Mouse (Mus musculus): ENCODE results near the gene Pigb. TPM values are rescaled to one million over a fixed set of nuclear protein-coding genes. Genes with fewer than 3 reads are reported as not detected.
A peak's percentile ranks its signal among the peaks of the same experiment; 100 is the strongest.

The Pigb gene
- polyA plus RNA-seq, 1 experiment = 5.1 TPM

- Histone ChIP-seq H3K27ac (ENCODE audit: control insufficient read depth, insufficient read depth, low read depth, low read length) (no peak overlapping the region), H3K36me3 (ENCODE audit: control insufficient read depth, insufficient read depth, low read length) (no peaks in the 10 kb centered on the region), H3K27me3 (ENCODE audit: control insufficient read depth, insufficient read depth, low read length) (no peaks in the 10 kb centered on the region), H3K4me1 (ENCODE audit: control insufficient read depth, insufficient read depth, low read length) (0 out of 2 replicates have a peak, but pooled peaks cover 2% of the 10 kb centered on the region), H3K4me3 (ENCODE audit: control insufficient read depth, low read depth, low read length) (no peak overlapping the region)
- TF ChIP-seq POLR2A (IDR thresholded peaks at IDR 0.05; ENCODE audit: control insufficient read depth, low read depth, low read length) = no peak
- TF ChIP-seq CTCF (IDR thresholded peaks at IDR 0.05; ENCODE audit: control insufficient read depth, insufficient read depth, insufficient replicate concordance, low read depth, low read length) = no peak
Observed at GRCm38 (mm10) chr9:72996167-72996566, 44.0 kb downstream of the Pigb start.

- Histone ChIP-seq H3K27me3 (ENCODE audit: control insufficient read depth, insufficient read depth, low read length) (no peaks in the 10 kb centered on the region), H3K4me3 (ENCODE audit: control insufficient read depth, low read depth, low read length) (no peak overlapping the region), H3K27ac (ENCODE audit: control insufficient read depth, insufficient read depth, low read depth, low read length) (no peak overlapping the region), H3K4me1 (ENCODE audit: control insufficient read depth, insufficient read depth, low read length) (0 out of 2 replicates have a peak, but pooled peaks cover 2% of the 10 kb centered on the region), H3K36me3 (ENCODE audit: control insufficient read depth, insufficient read depth, low read length) (no peaks in the 10 kb centered on the region)
- TF ChIP-seq POLR2A (IDR thresholded peaks at IDR 0.05; ENCODE audit: control insufficient read depth, low read depth, low read length) = no peak
- TF ChIP-seq CTCF (IDR thresholded peaks at IDR 0.05; ENCODE audit: control insufficient read depth, insufficient read depth, insufficient replicate concordance, low read depth, low read length) = no peak
Observed at GRCm38 (mm10) chr9:72992576-72992975, 47.6 kb downstream of the Pigb start.

- no peaks in the 10 kb centered on the region for H3K36me3 ChIP-seq (ENCODE audit: control insufficient read depth, insufficient read depth, low read length)
- H3K27me3 ChIP-seq (ENCODE audit: control insufficient read depth, insufficient read depth, low read length) = no peaks in the 10 kb centered on the region
- H3K27ac ChIP-seq (ENCODE audit: control insufficient read depth, insufficient read depth, low read depth, low read length) = no peak overlapping the region
- H3K4me1 ChIP-seq (ENCODE audit: control insufficient read depth, insufficient read depth, low read length) = 0 out of 2 replicates have a peak, but pooled peaks cover 2% of the 10 kb centered on the region
- no peak overlapping the region for H3K4me3 ChIP-seq (ENCODE audit: control insufficient read depth, low read depth, low read length)
- TF ChIP-seq POLR2A (IDR thresholded peaks at IDR 0.05; ENCODE audit: control insufficient read depth, low read depth, low read length) = no peak
- no peak for TF ChIP-seq CTCF (IDR thresholded peaks at IDR 0.05; ENCODE audit: control insufficient read depth, insufficient read depth, insufficient replicate concordance, low read depth, low read length)
Observed at GRCm38 (mm10) chr9:72991420-72991819, 48.8 kb downstream of the Pigb start.

- Histone ChIP-seq H3K36me3 (ENCODE audit: control insufficient read depth, insufficient read depth, low read length) (no peaks in the 10 kb centered on the region), H3K4me3 (ENCODE audit: control insufficient read depth, low read depth, low read length) (no peak overlapping the region), H3K4me1 (ENCODE audit: control insufficient read depth, insufficient read depth, low read length) (no peaks in the 10 kb centered on the region), H3K27ac (ENCODE audit: control insufficient read depth, insufficient read depth, low read depth, low read length) (no peak overlapping the region), H3K27me3 (ENCODE audit: control insufficient read depth, insufficient read depth, low read length) (no peaks in the 10 kb centered on the region)
- TF ChIP-seq POLR2A (IDR thresholded peaks at IDR 0.05; ENCODE audit: control insufficient read depth, low read depth, low read length) (no peak), CTCF (IDR thresholded peaks at IDR 0.05; ENCODE audit: control insufficient read depth, insufficient read depth, insufficient replicate concordance, low read depth, low read length) (no peak)
Observed at GRCm38 (mm10) chr9:72988706-72989105, 51.5 kb downstream of the Pigb start.

- H3K27ac ChIP-seq (ENCODE audit: control insufficient read depth, insufficient read depth, low read depth, low read length) = no peak overlapping the region
- no peak for TF ChIP-seq CTCF (IDR thresholded peaks at IDR 0.05; ENCODE audit: control insufficient read depth, insufficient read depth, insufficient replicate concordance, low read depth, low read length)
- TF ChIP-seq POLR2A (IDR thresholded peaks at IDR 0.05; ENCODE audit: control insufficient read depth, low read depth, low read length) = no peak
- no peaks in the 10 kb centered on the region for H3K4me1 ChIP-seq (ENCODE audit: control insufficient read depth, insufficient read depth, low read length)
- H3K27me3 ChIP-seq (ENCODE audit: control insufficient read depth, insufficient read depth, low read length) = no peaks in the 10 kb centered on the region
- no peaks in the 10 kb centered on the region for H3K36me3 ChIP-seq (ENCODE audit: control insufficient read depth, insufficient read depth, low read length)
- H3K4me3 ChIP-seq (ENCODE audit: control insufficient read depth, low read depth, low read length) = no peak overlapping the region
Observed at GRCm38 (mm10) chr9:72987703-72988102, 52.5 kb downstream of the Pigb start.

- TF ChIP-seq POLR2A (IDR thresholded peaks at IDR 0.05; ENCODE audit: control insufficient read depth, low read depth, low read length) (peak; percentile 71; the same call in 1 of the 2 replicates), CTCF (IDR thresholded peaks at IDR 0.05; ENCODE audit: control insufficient read depth, insufficient read depth, insufficient replicate concordance, low read depth, low read length) (0 out of 2 replicates have a peak, but pooled peaks have one; percentile 9)
- H3K27me3 ChIP-seq (ENCODE audit: control insufficient read depth, insufficient read depth, low read length) = no peaks in the 10 kb centered on the region
- no peaks in the 10 kb centered on the region for H3K4me1 ChIP-seq (ENCODE audit: control insufficient read depth, insufficient read depth, low read length)
- peak within 1 kb of the TSS; percentile 93 for H3K4me3 ChIP-seq (ENCODE audit: control insufficient read depth, low read depth, low read length)
- no peaks in the 10 kb centered on the region for H3K36me3 ChIP-seq (ENCODE audit: control insufficient read depth, insufficient read depth, low read length)
- H3K27ac ChIP-seq (ENCODE audit: control insufficient read depth, insufficient read depth, low read depth, low read length) = peak within 1 kb of the TSS; percentile 78
Observed at GRCm38 (mm10) chr9:72985250-72986220, 54.6 kb downstream of the Pigb start, which contains the start of the genes Ccpg1os and Ccpg1. Gene Ccpg1os (minus strand): TSS chr9:72985382. Gene Ccpg1 (plus strand): TSS chr9:72985429.

GRCm38 (mm10) chr9:72983066-72983465, 57.1 kb downstream of the Pigb start:
- TF ChIP-seq CTCF (IDR thresholded peaks at IDR 0.05; ENCODE audit: control insufficient read depth, insufficient read depth, insufficient replicate concordance, low read depth, low read length) = no peak
- TF ChIP-seq POLR2A (IDR thresholded peaks at IDR 0.05; ENCODE audit: control insufficient read depth, low read depth, low read length) = no peak
- Histone ChIP-seq H3K27ac (ENCODE audit: control insufficient read depth, insufficient read depth, low read depth, low read length) (no peak overlapping the region), H3K4me3 (ENCODE audit: control insufficient read depth, low read depth, low read length) (peak overlapping the region; percentile 44; the same call in 1 of the 2 replicates), H3K36me3 (ENCODE audit: control insufficient read depth, insufficient read depth, low read length) (no peaks in the 10 kb centered on the region), H3K4me1 (ENCODE audit: control insufficient read depth, insufficient read depth, low read length) (no peaks in the 10 kb centered on the region), H3K27me3 (ENCODE audit: control insufficient read depth, insufficient read depth, low read length) (no peaks in the 10 kb centered on the region)
